Mouse (Mus musculus) heart, postnatal 10 days (tissue): ENCODE data around the gene Gm10944. TPM values are rescaled to one million over a fixed set of nuclear protein-coding genes. Genes with fewer than 3 reads are reported as not detected.

ENCODE experiments used
- DNase-seq, 2 experiments: peaks; one replicate each; pipeline ENCODE4 v3.0.0; 2021
- intact Hi-C: fragments of 180-260 bp; cut with DNase I; formaldehyde crosslinking; loops from one replicate; pipeline ENCODE4 v1.15.1; 2025
- total RNA-seq, 2 experiments: library from RNA; stranded (reverse); gene quantifications; 2 replicates each; pipeline ENCODE4 v1.2.3; 2021

Gene Gm10944
- total RNA-seq: not detected

GRCm38 (mm10) chr10:10681048-10681447, at the start of gene Gm10944:
Gene Gm10944 (plus strand): TSS chr10:10681348.
- no peak for DNase-seq
- intact Hi-C loops: no loop called here

- DNase-seq: no peak
- intact Hi-C loops: no loop called here
Observed at GRCm38 (mm10) chr10:10655991-10656390, 25.2 kb upstream of the Gm10944 start.

GRCm38 (mm10) chr10:10656621-10657020, 24.5 kb upstream of the Gm10944 start:
- intact Hi-C loops: no loop called here
- no peak for DNase-seq

- intact Hi-C loops: no loop called here
- no peak for DNase-seq
Observed at GRCm38 (mm10) chr10:10659161-10659560, 22.0 kb upstream of the Gm10944 start.

GRCm38 (mm10) chr10:10659976-10660375, 21.2 kb upstream of the Gm10944 start:
- intact Hi-C loops: no loop called here
- no peak for DNase-seq

GRCm38 (mm10) chr10:10688907-10689667, 7.9 kb downstream of the Gm10944 start:
- DNase-seq: peak; percentile 1 to 5
- intact Hi-C loops: no loop called here

GRCm38 (mm10) chr10:10689668-10690223, 8.6 kb downstream of the Gm10944 start:
- DNase-seq: no peak
- intact Hi-C loops: no loop called here

- intact Hi-C loops: no loop called here
Observed at GRCm38 (mm10) chr10:10697497-10697896, 16.3 kb downstream of the Gm10944 start.

GRCm38 (mm10) chr10:10700903-10701302, 19.8 kb downstream of the Gm10944 start:
- intact Hi-C loops: no loop called here
- no peak for DNase-seq

More at GRCm38 (mm10) chr10:10697497-10697896, 16.3 kb downstream of the Gm10944 start:
- DNase-seq: no peak

GRCm38 (mm10) chr10:10701326-10701725, 20.2 kb downstream of the Gm10944 start:
- no peak for DNase-seq
- intact Hi-C loops: no loop called here

- no peak for DNase-seq
- intact Hi-C loops: no loop called here
Observed at GRCm38 (mm10) chr10:10708031-10708430, 26.9 kb downstream of the Gm10944 start.

GRCm38 (mm10) chr10:10710359-10710758, 29.2 kb downstream of the Gm10944 start:
- DNase-seq: no peak
- intact Hi-C loops: no loop called here

GRCm38 (mm10) chr10:10710837-10711236, 29.7 kb downstream of the Gm10944 start:
- intact Hi-C loops: no loop called here
- DNase-seq: no peak

- intact Hi-C loops: no loop called here
- DNase-seq: no peak
Observed at GRCm38 (mm10) chr10:10726501-10726900, 45.4 kb downstream of the Gm10944 start.

Other genes starting within 250 kb of the Gm10944 start
- not detected for gene Adgb, start 209.0 kb upstream of the Gm10944 start, total RNA-seq
- gene Rab32, start 123.1 kb upstream of the Gm10944 start, total RNA-seq: 1 to 10 TPM; 2.8 to 2.9 TPM